Mouse (Mus musculus) cerebellum, adult 9-10 months (tissue): ENCODE measurements around the gene Rai1.
A peak's percentile ranks its signal among the peaks of the same experiment; 100 is the strongest.

Source experiments
- DNase-seq: peaks from one replicate; pipeline ENCODE4 v3.0.0; 2022

Gene Rai1

GRCm38 (mm10) chr11:60222469-60223236 lies 117.8 kb downstream of the Rai1 start, which contains the start of gene Srebf1:
Gene Srebf1 (minus strand): TSS chr11:60222581.
- peak; percentile 69 for DNase-seq

GRCm38 (mm10) chr11:60224676-60225075 lies 119.9 kb downstream of the Rai1 start:
- DNase-seq, result no peak

- DNase-seq, result no peak
Observed at GRCm38 (mm10) chr11:60225874-60226273, 121.1 kb downstream of the Rai1 start.

- no peak for DNase-seq
Observed at GRCm38 (mm10) chr11:60228525-60228924, 123.7 kb downstream of the Rai1 start.

- DNase-seq, result no peak
Observed at GRCm38 (mm10) chr11:60229821-60230220, 125.0 kb downstream of the Rai1 start.

GRCm38 (mm10) chr11:60230512-60230911 lies 125.7 kb downstream of the Rai1 start:
- DNase-seq, result no peak

GRCm38 (mm10) chr11:60231326-60231725 lies 126.5 kb downstream of the Rai1 start:
- DNase-seq, result no peak

GRCm38 (mm10) chr11:60231951-60232350 lies 127.1 kb downstream of the Rai1 start:
- DNase-seq, result no peak

GRCm38 (mm10) chr11:60232441-60233058 lies 127.7 kb downstream of the Rai1 start:
- DNase-seq, result no peak

GRCm38 (mm10) chr11:60233235-60233634 lies 128.4 kb downstream of the Rai1 start:
- DNase-seq, result peak; percentile 82

- no peak for DNase-seq
Observed at GRCm38 (mm10) chr11:60235351-60235750, 130.5 kb downstream of the Rai1 start.

GRCm38 (mm10) chr11:60240509-60240908 lies 135.7 kb downstream of the Rai1 start:
- DNase-seq, result no peak

- DNase-seq, result no peak
Observed at GRCm38 (mm10) chr11:60244503-60245143, 139.8 kb downstream of the Rai1 start.

- DNase-seq, result no peak
Observed at GRCm38 (mm10) chr11:60246077-60246476, 141.3 kb downstream of the Rai1 start.

- DNase-seq, result peak; percentile 82
Observed at GRCm38 (mm10) chr11:60247753-60248550, 143.1 kb downstream of the Rai1 start.
